Mouse (Mus musculus): ENCODE data around the gene Trp63. TPM values are rescaled to one million over a fixed set of nuclear protein-coding genes. Genes with fewer than 3 reads are reported as not detected.
A peak's percentile ranks its signal among the peaks of the same experiment; 100 is the strongest.

The Trp63 gene
- total RNA-seq, 2 experiments from 2014 or later = 0.23 TPM; not detected in 1

GRCm38 (mm10) chr16:25777501-25777900 is 93.9 kb downstream of the Trp63 start:
- DNase-seq (ENCODE audit: low spot score in 2 of 2) = no peak

- DNase-seq (ENCODE audit: low spot score in 2 of 2) = no peak
These were observed 96.4 kb downstream of the Trp63 start for GRCm38 (mm10) chr16:25779964-25780363.

GRCm38 (mm10) chr16:25784246-25784645 is 100.7 kb downstream of the Trp63 start:
- DNase-seq (ENCODE audit: low spot score in 2 of 2) = no peak

- no peak for DNase-seq (ENCODE audit: low spot score in 2 of 2)
These were observed 102.9 kb downstream of the Trp63 start for GRCm38 (mm10) chr16:25786457-25786856.

- no peak for DNase-seq (ENCODE audit: low spot score in 2 of 2)
These were observed 109.2 kb downstream of the Trp63 start for GRCm38 (mm10) chr16:25792640-25793266.

- DNase-seq (ENCODE audit: low spot score in 2 of 2) = no peak
These were observed 114.2 kb downstream of the Trp63 start for GRCm38 (mm10) chr16:25797732-25798294.

GRCm38 (mm10) chr16:25799618-25800017 is 116.1 kb downstream of the Trp63 start:
- DNase-seq (ENCODE audit: low spot score in 2 of 2) = no peak

GRCm38 (mm10) chr16:25804955-25805354 is 121.4 kb downstream of the Trp63 start:
- DNase-seq (ENCODE audit: low spot score in 2 of 2) = peak in 1 of 2 experiments; percentile 2

- no peak for DNase-seq (ENCODE audit: low spot score in 2 of 2)
These were observed 123.6 kb downstream of the Trp63 start for GRCm38 (mm10) chr16:25807116-25807515.

- DNase-seq (ENCODE audit: low spot score in 2 of 2) = no peak
These were observed 134.4 kb downstream of the Trp63 start for GRCm38 (mm10) chr16:25817753-25818624.

GRCm38 (mm10) chr16:25826016-25826415 is 142.5 kb downstream of the Trp63 start:
- no peak for DNase-seq (ENCODE audit: low spot score in 2 of 2)

- no peak for DNase-seq (ENCODE audit: low spot score in 2 of 2)
These were observed 149.0 kb downstream of the Trp63 start for GRCm38 (mm10) chr16:25832576-25832975.

- no peak for DNase-seq (ENCODE audit: low spot score in 2 of 2)
These were observed 151.7 kb downstream of the Trp63 start for GRCm38 (mm10) chr16:25835301-25835700.

- no peak for DNase-seq (ENCODE audit: low spot score in 2 of 2)
These were observed 152.2 kb downstream of the Trp63 start for GRCm38 (mm10) chr16:25835723-25836122.

GRCm38 (mm10) chr16:25842996-25843395 is 159.4 kb downstream of the Trp63 start:
- no peak for DNase-seq (ENCODE audit: low spot score in 2 of 2)

- no peak for DNase-seq (ENCODE audit: low spot score in 2 of 2)
These were observed 160.1 kb downstream of the Trp63 start for GRCm38 (mm10) chr16:25843625-25844024.

- DNase-seq (ENCODE audit: low spot score in 2 of 2) = no peak
These were observed 163.0 kb downstream of the Trp63 start for GRCm38 (mm10) chr16:25846611-25847010.

- DNase-seq (ENCODE audit: low spot score in 2 of 2) = no peak
These were observed 164.9 kb downstream of the Trp63 start for GRCm38 (mm10) chr16:25848474-25848873.

GRCm38 (mm10) chr16:25849593-25850464 is 166.3 kb downstream of the Trp63 start:
- peak in 1 of 2 experiments; percentile 21 for DNase-seq (ENCODE audit: low spot score in 2 of 2)

- DNase-seq (ENCODE audit: low spot score in 2 of 2) = no peak
These were observed 177.4 kb downstream of the Trp63 start for GRCm38 (mm10) chr16:25860731-25861505.
